Mouse (Mus musculus) E14TG2a.4 (cell line): Measurements from ENCODE around the gene Myh7.

ENCODE experiments used
- CTCF ChIP-seq: conservative IDR thresholded peaks from 2 replicates; pipeline ENCODE4 v1.5.1; 2014; ENCODE audit warnings: low read length
- NANOG ChIP-seq: IDR thresholded peaks from 2 replicates; pipeline ENCODE4 v1.6.1; 2014; ENCODE audit warnings: borderline replicate concordance, low read length, mixed read lengths
- POU5F1 ChIP-seq: IDR thresholded peaks from 2 replicates; pipeline ENCODE4 v1.6.1; 2014; ENCODE audit warnings: low read length, borderline replicate concordance

DNA sequence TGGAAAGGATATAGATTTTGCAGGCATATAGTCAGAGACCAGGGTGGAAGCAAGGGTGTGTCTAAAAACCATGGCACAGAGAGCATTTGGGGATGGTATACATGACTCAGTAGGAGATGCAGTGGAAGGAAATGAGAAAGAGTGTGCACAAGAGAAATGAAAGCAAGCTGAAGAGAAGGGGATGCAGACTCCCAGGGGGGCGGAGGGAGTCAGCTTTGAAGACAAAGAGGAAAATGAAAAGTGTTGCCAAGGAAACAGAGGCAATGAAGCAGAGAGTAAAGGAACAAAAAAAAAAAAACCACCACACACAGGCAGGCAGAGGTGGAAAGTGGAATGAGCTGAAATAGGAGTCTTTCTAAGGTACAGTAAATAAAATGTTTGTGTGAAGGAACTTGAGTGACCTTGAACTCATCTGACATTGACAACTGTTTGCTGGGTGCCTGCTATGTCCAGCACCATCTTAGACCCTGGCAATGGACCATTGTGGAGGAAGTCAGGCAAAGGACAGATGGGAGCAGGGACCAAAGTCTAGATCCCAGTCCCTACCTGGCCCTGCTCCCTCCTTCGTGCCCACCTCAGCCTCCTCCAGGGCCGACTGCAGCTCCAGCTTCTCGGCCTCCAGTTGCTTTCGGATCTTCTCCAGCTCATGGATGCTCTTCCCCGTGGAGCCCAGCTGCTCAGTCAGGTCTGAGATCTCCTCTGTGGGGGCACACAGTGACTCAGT is 20.2 kb downstream of the Myh7 start:
- TF ChIP-seq CTCF = no peak
- no peak for TF ChIP-seq NANOG
- no peak for TF ChIP-seq POU5F1
